Mouse (Mus musculus): ENCODE data around the gene Cyp11a1. TPM values are rescaled to one million over a fixed set of nuclear protein-coding genes. Genes with fewer than 3 reads are reported as not detected.

Cyp11a1 gene
- total RNA-seq (2012; rRNA removed): 1.7 and 3.0 TPM in 2 replicates

- Histone ChIP-seq H3K27ac (ENCODE audit: insufficient read depth, low read depth, low read length, poor library complexity, severe bottlenecking) (no peak within 1 kb of the TSS; the same call in 1 of the 2 replicates), H3K9ac (ENCODE audit: insufficient read depth, low read depth, low read length, poor library complexity, severe bottlenecking) (no peak within 1 kb of the TSS), H3K4me3 (ENCODE audit: insufficient read depth in 1 of 2, low read depth in 1 of 2, low read length in 2 of 2, poor library complexity in 1 of 2, severe bottlenecking in 1 of 2) (no peak within 1 kb of the TSS), H3K36me3 (ENCODE audit: control insufficient read depth, insufficient read depth, low read length, poor library complexity, severe bottlenecking) (no peaks in the 10 kb centered on the region; the same call in 1 of the 2 replicates), H3K9me3 (ENCODE audit: control insufficient read depth, insufficient read depth, low read depth, low read length) (no peaks in the 10 kb centered on the region), H3K4me1 (ENCODE audit: control insufficient read depth in 2 of 2, insufficient read depth in 2 of 2, low read length in 2 of 2, poor library complexity in 1 of 2) (peaks cover 5 to 17% of the 10 kb centered on the region in 2 experiments)
- no peak for TF ChIP-seq ZC3H11A (IDR thresholded peaks at IDR 0.05; ENCODE audit: borderline replicate concordance, low read depth, low read length)
- no peak for TF ChIP-seq HCFC1 (IDR thresholded peaks at IDR 0.05; ENCODE audit: borderline replicate concordance, insufficient read depth, low read length)
- TF ChIP-seq CHD2 (IDR thresholded peaks at IDR 0.05; ENCODE audit: low read depth, low read length): no peak
- no peak for TF ChIP-seq ZNF384 (IDR thresholded peaks at IDR 0.05; ENCODE audit: low read depth, low read length)
- TF ChIP-seq MAFK (IDR thresholded peaks at IDR 0.05; ENCODE audit: insufficient read depth, low read depth, low read length): no peak
- in situ Hi-C loops (cut with MboI; ENCODE audit: low sequenced_read_pairs in 2 of 2, unreplicated experiment in 2 of 2): no loop called here
- no peak for DNase-seq (ENCODE audit: low read depth, low spot score)
These were observed at the start of gene Cyp11a1 for GRCm38 (mm10) chr9:58005753-58006461. TSS of gene Cyp11a1 (plus strand) at chr9:58006411.

GRCm38 (mm10) chr9:57956838-57957236 lies 49.4 kb upstream of the Cyp11a1 start:
- TF ChIP-seq MAFK (IDR thresholded peaks at IDR 0.05; ENCODE audit: insufficient read depth, low read depth, low read length) (no peak), ZC3H11A (IDR thresholded peaks at IDR 0.05; ENCODE audit: borderline replicate concordance, low read depth, low read length) (no peak), HCFC1 (IDR thresholded peaks at IDR 0.05; ENCODE audit: borderline replicate concordance, insufficient read depth, low read length) (no peak), CHD2 (IDR thresholded peaks at IDR 0.05; ENCODE audit: low read depth, low read length) (no peak), ZNF384 (IDR thresholded peaks at IDR 0.05; ENCODE audit: low read depth, low read length) (no peak)
- no peaks in the 10 kb centered on the region; a peak in 1 of 4 replicates for H3K4me1 ChIP-seq (ENCODE audit: control insufficient read depth in 2 of 2, insufficient read depth in 2 of 2, low read length in 2 of 2, poor library complexity in 1 of 2)
- no peak overlapping the region for H3K9ac ChIP-seq (ENCODE audit: insufficient read depth, low read depth, low read length, poor library complexity, severe bottlenecking)
- H3K4me3 ChIP-seq (ENCODE audit: insufficient read depth in 1 of 2, low read depth in 1 of 2, low read length in 2 of 2, poor library complexity in 1 of 2, severe bottlenecking in 1 of 2): no peak overlapping the region
- no peak overlapping the region for H3K27ac ChIP-seq (ENCODE audit: insufficient read depth, low read depth, low read length, poor library complexity, severe bottlenecking)
- H3K9me3 ChIP-seq (ENCODE audit: control insufficient read depth, insufficient read depth, low read depth, low read length): no peaks in the 10 kb centered on the region
- H3K36me3 ChIP-seq (ENCODE audit: control insufficient read depth, insufficient read depth, low read length, poor library complexity, severe bottlenecking): no peaks in the 10 kb centered on the region
- DNase-seq (ENCODE audit: low read depth, low spot score): no peak
- in situ Hi-C loops (cut with MboI; ENCODE audit: low sequenced_read_pairs in 2 of 2, unreplicated experiment in 2 of 2): no loop called here

GRCm38 (mm10) chr9:57958615-57959014 lies 47.6 kb upstream of the Cyp11a1 start:
- H3K9ac ChIP-seq (ENCODE audit: insufficient read depth, low read depth, low read length, poor library complexity, severe bottlenecking): no peak overlapping the region
- TF ChIP-seq ZNF384 (IDR thresholded peaks at IDR 0.05; ENCODE audit: low read depth, low read length) (no peak), CHD2 (IDR thresholded peaks at IDR 0.05; ENCODE audit: low read depth, low read length) (no peak), MAFK (IDR thresholded peaks at IDR 0.05; ENCODE audit: insufficient read depth, low read depth, low read length) (no peak), ZC3H11A (IDR thresholded peaks at IDR 0.05; ENCODE audit: borderline replicate concordance, low read depth, low read length) (no peak), HCFC1 (IDR thresholded peaks at IDR 0.05; ENCODE audit: borderline replicate concordance, insufficient read depth, low read length) (no peak)
- H3K36me3 ChIP-seq (ENCODE audit: control insufficient read depth, insufficient read depth, low read length, poor library complexity, severe bottlenecking): no peaks in the 10 kb centered on the region
- H3K4me3 ChIP-seq (ENCODE audit: insufficient read depth in 1 of 2, low read depth in 1 of 2, low read length in 2 of 2, poor library complexity in 1 of 2, severe bottlenecking in 1 of 2): no peak overlapping the region
- H3K9me3 ChIP-seq (ENCODE audit: control insufficient read depth, insufficient read depth, low read depth, low read length): no peaks in the 10 kb centered on the region
- no peak for DNase-seq (ENCODE audit: low read depth, low spot score)
- no peaks in the 10 kb centered on the region; a peak in 1 of 4 replicates for H3K4me1 ChIP-seq (ENCODE audit: control insufficient read depth in 2 of 2, insufficient read depth in 2 of 2, low read length in 2 of 2, poor library complexity in 1 of 2)
- in situ Hi-C loops (cut with MboI; ENCODE audit: low sequenced_read_pairs in 2 of 2, unreplicated experiment in 2 of 2): no loop called here
- no peak overlapping the region for H3K27ac ChIP-seq (ENCODE audit: insufficient read depth, low read depth, low read length, poor library complexity, severe bottlenecking)

GRCm38 (mm10) chr9:57959399-57959798 lies 46.8 kb upstream of the Cyp11a1 start:
- no peak for DNase-seq (ENCODE audit: low read depth, low spot score)
- Histone ChIP-seq H3K9ac (ENCODE audit: insufficient read depth, low read depth, low read length, poor library complexity, severe bottlenecking) (no peak overlapping the region), H3K27ac (ENCODE audit: insufficient read depth, low read depth, low read length, poor library complexity, severe bottlenecking) (no peak overlapping the region), H3K4me3 (ENCODE audit: insufficient read depth in 1 of 2, low read depth in 1 of 2, low read length in 2 of 2, poor library complexity in 1 of 2, severe bottlenecking in 1 of 2) (no peak overlapping the region), H3K36me3 (ENCODE audit: control insufficient read depth, insufficient read depth, low read length, poor library complexity, severe bottlenecking) (no peaks in the 10 kb centered on the region), H3K4me1 (ENCODE audit: control insufficient read depth in 2 of 2, insufficient read depth in 2 of 2, low read length in 2 of 2, poor library complexity in 1 of 2) (no peaks in the 10 kb centered on the region; a peak in 1 of 4 replicates), H3K9me3 (ENCODE audit: control insufficient read depth, insufficient read depth, low read depth, low read length) (no peaks in the 10 kb centered on the region)
- TF ChIP-seq ZNF384 (IDR thresholded peaks at IDR 0.05; ENCODE audit: low read depth, low read length) (no peak), CHD2 (IDR thresholded peaks at IDR 0.05; ENCODE audit: low read depth, low read length) (no peak), HCFC1 (IDR thresholded peaks at IDR 0.05; ENCODE audit: borderline replicate concordance, insufficient read depth, low read length) (no peak), MAFK (IDR thresholded peaks at IDR 0.05; ENCODE audit: insufficient read depth, low read depth, low read length) (no peak), ZC3H11A (IDR thresholded peaks at IDR 0.05; ENCODE audit: borderline replicate concordance, low read depth, low read length) (no peak)
- in situ Hi-C loops (cut with MboI; ENCODE audit: low sequenced_read_pairs in 2 of 2, unreplicated experiment in 2 of 2): no loop called here

Data from ES-E14 (cell line).